Mouse (Mus musculus) heart, postnatal 25 days (tissue): Measurements from ENCODE around the gene Pip5k1c. TPM values are rescaled to one million over a fixed set of nuclear protein-coding genes. Genes with fewer than 3 reads are reported as not detected.

ENCODE experiments used
- DNase-seq: peaks from one replicate; pipeline ENCODE4 v3.0.0; 2022; ENCODE audit warnings: low spot score
- intact Hi-C: fragments of 180-260 bp; cut with DNase I; formaldehyde crosslinking; loops from one replicate; pipeline ENCODE4 v1.15.1; 2025
- total RNA-seq, 2 experiments: library from RNA; stranded (reverse); gene quantifications; 2 replicates each; pipeline ENCODE4 v1.2.3; 2021

The Pip5k1c gene
- total RNA-seq, 2 experiments from 2014 or later = 30.0 to 33.7 TPM

DNA sequence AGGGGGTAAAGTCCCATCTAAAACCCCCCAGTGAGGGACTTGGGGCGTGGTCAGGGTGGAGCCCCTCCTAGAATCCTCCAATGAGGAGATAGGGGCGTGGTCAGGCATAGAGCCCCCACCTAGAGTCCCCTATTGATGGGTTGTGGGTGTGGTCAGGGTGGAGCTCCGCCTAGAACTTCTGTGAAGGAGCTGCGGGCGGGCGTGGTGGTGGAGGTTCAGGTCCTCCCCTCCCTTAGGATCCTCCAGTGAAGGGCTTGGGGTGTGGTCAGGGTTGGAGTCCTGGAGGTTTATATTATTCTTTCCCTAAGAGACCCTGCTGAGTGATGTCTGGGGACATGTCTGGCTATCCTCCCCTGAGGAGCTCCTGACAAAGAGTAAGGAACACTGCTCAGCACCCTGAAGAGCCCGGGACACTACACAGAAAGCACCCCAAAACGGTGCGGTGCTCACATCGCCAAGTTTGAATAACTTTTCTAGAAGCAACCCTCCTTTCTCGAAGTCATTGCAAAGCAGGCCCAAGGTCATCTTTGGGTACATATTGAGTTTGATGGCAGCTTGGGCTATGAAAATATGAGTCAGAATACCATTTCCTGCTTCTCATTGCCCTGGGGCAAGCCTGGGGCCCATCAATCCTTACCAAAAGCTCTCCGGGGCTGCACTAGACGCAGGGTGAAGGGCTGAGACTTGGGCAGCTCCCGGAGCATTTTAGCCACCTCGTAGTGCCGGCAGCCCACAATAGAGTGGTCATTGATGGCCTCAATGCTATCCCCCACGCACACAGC is 48.0 kb downstream of the Pip5k1c start:
- DNase-seq = no peak
- intact Hi-C loops = loop anchor here (2.0 kb wide), 1 partner anchor 50 kb away; the partner anchor contains the start of gene Tjp3

DNA sequence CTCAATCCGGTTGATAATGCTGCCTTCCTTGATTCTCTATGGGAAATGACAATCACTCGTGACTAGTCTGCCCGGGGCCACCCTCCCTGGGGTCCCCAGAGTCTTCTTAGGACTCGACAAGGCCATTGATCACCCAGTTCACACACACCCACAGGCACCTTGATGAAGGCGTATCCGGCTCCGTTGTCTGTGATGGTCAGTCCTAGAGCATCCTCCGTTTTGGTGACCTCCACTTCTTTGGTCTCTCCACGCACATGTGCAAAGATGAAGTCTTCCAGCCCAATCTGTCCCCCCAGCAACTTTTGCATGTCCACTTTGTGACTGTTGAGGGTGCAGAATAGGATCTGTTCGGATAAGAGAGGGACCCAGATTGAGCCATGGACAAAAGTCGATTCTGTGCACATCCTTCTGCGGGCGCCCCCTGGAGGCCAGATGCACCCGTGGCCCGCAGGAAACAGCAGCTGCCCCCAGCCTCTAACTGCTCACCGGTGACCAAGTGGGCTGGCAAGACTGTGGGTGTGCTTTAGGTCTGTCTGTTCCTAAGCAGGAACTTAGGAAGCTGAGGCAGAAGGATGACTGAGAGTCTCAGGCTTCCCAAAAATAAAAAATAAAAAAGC is 48.7 kb downstream of the Pip5k1c start:
- intact Hi-C loops = loop anchor here (2.0 kb wide), 1 partner anchor 51 kb away; the partner anchor contains the start of gene Tjp3
- DNase-seq = no peak

DNA sequence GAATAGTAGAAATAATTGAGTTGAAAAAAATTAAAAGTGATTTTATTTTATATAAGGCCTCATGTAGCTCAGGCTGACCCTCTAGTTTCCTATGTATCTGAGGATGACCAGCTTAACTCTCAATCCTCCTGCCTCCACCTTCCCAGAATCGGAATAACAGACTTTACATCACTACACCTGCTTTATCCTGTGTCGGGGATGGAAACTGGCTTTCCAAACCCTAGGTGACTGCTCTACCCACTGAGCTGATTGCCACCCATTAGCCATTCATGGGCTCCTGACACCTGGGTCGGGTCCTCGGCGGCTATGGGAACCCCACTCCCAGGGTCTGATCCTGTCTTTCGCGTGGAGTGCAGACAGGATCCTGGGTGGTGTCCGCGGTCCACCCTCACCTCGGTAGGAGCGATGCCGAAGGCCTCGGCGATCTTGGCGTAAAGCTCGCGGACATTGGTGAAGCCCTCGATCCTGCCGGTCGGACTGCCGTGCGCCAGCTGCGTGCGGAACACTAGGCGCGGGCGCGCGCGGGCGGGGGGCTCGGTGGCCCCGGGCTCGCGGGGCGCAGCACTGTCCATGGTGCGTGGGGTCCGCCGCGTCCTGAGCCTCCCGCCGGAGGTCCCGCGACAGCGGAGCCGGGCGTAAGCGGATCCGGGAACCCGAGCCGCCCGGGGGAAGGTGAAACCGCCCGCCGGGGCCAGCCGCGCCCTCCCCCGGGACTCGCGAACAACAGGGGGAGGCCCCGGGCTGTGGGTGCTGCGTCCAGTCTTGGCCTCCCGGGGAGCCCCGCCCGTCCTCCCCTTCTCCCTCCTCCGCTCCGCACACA is 50.1 kb downstream of the Pip5k1c start, which contains the start of gene Gipc3:
Gipc3 (minus strand) TSS at position 581 of the 820 bp plus-strand sequence.
- intact Hi-C loops = loop anchor here (2.0 kb wide), 1 partner anchor 20 kb away; no protein-coding TSS in a partner anchor
- no peak for DNase-seq

- DNase-seq = no peak
- intact Hi-C loops = no loop called here
These were observed 51.8 kb downstream of the Pip5k1c start for GRCm38 (mm10) chr10:81344421-81345161.

DNA sequence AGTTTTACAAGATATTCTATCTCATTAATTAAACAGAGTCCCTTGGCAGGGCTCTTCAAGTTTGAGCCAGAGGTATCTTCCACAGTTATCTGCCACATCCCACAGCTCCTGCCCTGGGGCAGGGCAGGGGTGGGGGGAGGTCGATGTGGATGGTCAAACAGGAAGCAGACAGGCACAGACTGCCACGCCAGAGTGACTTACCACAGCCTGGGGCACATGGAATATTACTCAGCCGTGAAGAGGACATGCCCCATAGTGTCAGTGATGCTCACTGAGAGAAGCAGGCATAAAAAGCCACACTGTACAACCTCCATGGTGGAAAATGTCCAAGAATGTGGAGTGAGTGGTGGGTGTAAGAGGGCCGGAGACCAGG is 52.4 kb downstream of the Pip5k1c start:
- DNase-seq = no peak
- intact Hi-C loops = no loop called here

DNA sequence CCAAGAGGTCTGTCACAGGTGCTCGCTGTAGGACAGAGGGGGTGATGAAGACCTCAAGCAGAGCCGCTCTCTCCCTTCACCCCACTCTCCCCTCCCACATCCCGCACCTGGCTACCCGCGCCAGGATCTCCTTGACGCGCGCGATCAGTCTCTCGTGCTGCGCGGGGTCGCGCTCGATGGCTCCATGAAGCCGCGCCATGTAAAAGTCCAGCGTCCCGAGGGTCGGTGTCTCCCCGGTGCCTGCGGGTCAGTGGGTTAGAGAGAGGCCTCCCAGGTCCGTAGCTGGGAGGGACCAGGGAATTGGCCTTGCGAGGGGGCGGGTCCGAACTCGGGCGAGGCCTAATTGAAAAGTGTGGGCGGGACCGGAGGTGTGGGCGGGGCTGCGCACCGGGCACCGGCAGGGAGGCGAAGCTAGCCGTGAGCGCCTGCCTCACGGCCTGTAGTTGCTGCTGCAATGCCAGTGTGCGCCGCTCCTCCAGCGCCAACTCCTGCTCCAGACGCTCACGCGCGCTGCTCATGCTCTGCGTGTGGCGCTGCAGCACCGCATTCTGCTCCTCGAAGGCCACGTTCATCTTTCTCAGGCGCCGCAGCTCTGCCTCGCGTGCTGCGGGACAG is 53.8 kb downstream of the Pip5k1c start:
- DNase-seq = no peak
- intact Hi-C loops = no loop called here

- intact Hi-C loops = no loop called here
- DNase-seq = no peak
These were observed 56.4 kb downstream of the Pip5k1c start for GRCm38 (mm10) chr10:81349146-81349545.

DNA sequence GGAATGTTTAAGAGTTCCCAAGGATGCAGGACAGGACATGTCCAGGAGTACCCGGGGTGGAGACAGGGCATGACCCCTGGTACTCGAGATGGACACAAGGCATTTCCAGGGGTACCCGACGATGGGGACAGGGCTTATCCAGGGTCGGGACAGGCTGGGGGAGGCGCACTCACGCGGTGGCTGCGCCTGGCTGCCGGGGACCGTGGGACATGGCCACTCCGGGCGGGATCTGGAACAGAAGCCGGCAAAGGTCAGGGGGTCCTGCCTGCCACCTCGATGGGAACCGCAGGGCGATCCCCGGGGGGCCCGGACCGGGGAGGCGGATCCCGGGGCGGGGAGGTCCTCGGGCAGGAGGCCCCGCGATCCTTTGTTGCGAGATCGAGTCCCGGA is 57.2 kb downstream of the Pip5k1c start:
- intact Hi-C loops = no loop called here
- DNase-seq = no peak

GRCm38 (mm10) chr10:81350351-81351063 is 57.7 kb downstream of the Pip5k1c start, which contains the start of gene Hmg20b:
Hmg20b (minus strand) TSS chr10:81350480.
- intact Hi-C loops = no loop called here
- DNase-seq = peak; percentile 99

GRCm38 (mm10) chr10:81351678-81352291 is 59.0 kb downstream of the Pip5k1c start:
- DNase-seq = no peak
- intact Hi-C loops = no loop called here

DNA sequence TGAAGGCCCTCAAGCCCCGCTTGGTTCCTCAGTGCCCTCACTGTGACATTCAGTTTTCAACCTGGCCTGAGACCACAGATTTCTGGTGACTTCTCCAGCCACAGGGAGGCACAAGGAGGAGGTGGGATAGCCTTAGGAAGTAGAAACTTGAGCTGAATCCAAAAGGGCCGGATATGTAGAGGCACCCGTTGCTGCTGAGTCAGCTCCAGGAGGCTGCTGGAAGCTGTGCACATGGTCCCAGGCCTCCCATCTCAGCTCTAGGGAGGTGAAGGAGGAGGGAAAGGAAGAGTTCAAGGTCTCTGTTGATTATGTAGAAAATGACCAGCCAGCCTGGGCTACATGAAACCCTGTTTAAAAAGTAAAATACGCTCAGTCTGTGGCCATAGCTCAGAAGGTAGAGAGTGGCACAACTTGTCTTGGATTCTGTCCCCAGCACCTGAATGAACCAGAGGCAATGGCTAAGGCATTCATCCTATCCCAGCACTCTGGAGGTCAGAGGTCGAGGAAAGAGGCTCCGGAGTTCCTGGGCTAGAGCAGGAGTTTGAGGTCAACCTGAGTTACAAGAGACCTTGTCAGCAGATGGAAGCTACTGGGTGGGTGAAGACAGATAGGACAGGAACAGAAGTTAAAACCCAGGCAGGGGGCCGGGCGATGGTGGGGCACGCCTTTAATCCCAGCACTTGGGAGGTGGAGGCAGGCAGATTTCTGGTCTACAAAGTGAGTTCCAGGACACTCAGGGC is 62.1 kb downstream of the Pip5k1c start:
- no peak for DNase-seq
- intact Hi-C loops = no loop called here

DNA sequence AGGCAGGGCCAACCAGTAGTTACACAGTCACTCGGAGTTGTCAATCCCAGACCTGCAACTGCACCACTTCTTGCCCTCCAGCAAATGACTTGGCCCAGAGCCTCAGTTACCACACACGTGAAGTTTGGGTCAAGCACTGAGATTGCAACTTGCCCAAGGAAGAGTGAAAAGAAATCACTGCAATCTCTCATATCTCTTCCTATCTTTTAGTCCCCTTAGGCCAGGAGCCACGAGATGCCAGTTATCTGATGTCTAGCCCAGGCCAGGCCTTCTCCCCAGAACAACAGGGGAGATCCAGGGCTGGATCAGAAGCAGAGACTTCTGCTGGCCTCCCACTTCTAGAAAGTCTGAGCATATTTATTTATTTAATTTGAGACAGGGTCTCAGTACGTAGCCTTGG is 62.8 kb downstream of the Pip5k1c start:
- intact Hi-C loops = no loop called here
- no peak for DNase-seq

- DNase-seq = no peak
- intact Hi-C loops = no loop called here
These were observed 63.7 kb downstream of the Pip5k1c start for GRCm38 (mm10) chr10:81356352-81356990.

DNA sequence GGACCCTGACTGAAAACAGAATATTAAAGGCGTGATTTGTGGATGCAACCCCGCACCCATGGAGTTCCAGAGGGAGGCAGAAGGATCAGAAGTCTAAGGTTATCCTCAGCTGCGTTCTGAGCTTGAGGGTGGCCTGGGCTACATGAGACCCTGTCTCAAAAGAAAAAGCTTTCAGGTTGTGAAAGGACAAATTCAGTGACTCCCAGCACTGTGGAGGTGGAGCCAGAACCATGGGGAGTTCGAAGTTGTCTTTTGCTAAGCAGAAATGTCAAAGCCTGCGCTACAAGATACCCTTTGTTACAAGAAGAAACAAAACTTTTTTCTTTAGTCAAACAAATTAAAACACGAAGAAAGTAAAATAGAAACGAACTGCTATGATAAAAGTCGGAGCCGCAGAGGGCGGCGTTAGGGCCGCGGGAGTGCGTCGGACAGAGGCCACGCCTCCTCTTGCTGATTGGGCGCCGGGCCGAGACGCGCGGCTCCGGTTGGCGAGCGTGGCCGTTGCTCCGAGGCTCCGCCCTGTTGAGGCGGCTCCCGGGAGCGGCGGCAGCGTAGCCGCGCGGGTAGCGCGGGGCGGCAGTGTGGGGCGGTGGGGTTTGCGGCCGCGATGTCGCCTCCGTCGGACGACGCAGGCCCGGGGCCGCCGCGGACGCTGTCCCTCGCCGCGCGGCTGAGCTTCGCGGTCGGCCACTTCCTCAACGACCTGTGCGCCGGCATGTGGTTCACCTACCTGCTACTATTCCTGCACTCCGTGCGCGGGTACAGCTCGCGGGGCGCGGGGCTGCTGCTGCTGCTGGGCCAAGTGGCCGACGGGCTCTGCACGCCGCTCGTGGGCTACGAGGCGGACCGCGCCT is 64.5 kb downstream of the Pip5k1c start, which contains the start of gene Mfsd12:
Mfsd12 (plus strand) TSS at position 501 of the 854 bp plus-strand sequence.
- peak; percentile 87 for DNase-seq
- intact Hi-C loops = no loop called here

- intact Hi-C loops = no loop called here
- DNase-seq = no peak
These were observed 65.4 kb downstream of the Pip5k1c start for GRCm38 (mm10) chr10:81358209-81358608.

- intact Hi-C loops = no loop called here
- DNase-seq = no peak
These were observed 66.1 kb downstream of the Pip5k1c start for GRCm38 (mm10) chr10:81358841-81359240.
